Mouse (Mus musculus): ENCODE data around the gene Upk3b. TPM values are rescaled to one million over a fixed set of nuclear protein-coding genes. Genes with fewer than 3 reads are reported as not detected.
A peak's percentile ranks its signal among the peaks of the same experiment; 100 is the strongest.

The Upk3b gene
- total RNA-seq (2021): 10 to 100 TPM in 1 of 2 experiments, 1 to 10 TPM in 1; 7.4 to 14.0 TPM
- long read RNA-seq, experiment 1, transcript Upk3b-201 (6 exons, 3,530 nt): major isoform, 15 of 16 reads
- long read RNA-seq, experiment 1, partial matches to known transcripts: 0 of 16 reads
- long read RNA-seq, experiment 1, other reads (novel, unspliced or antisense): 1 of 16 reads
- long read RNA-seq, experiment 2, transcript Upk3b-201 (6 exons, 3,530 nt): major isoform, 12 of 17 reads
- long read RNA-seq, experiment 2, partial matches to known transcripts: 4 of 17 reads
- long read RNA-seq, experiment 2, other reads (novel, unspliced or antisense): 1 of 17 reads

DNA sequence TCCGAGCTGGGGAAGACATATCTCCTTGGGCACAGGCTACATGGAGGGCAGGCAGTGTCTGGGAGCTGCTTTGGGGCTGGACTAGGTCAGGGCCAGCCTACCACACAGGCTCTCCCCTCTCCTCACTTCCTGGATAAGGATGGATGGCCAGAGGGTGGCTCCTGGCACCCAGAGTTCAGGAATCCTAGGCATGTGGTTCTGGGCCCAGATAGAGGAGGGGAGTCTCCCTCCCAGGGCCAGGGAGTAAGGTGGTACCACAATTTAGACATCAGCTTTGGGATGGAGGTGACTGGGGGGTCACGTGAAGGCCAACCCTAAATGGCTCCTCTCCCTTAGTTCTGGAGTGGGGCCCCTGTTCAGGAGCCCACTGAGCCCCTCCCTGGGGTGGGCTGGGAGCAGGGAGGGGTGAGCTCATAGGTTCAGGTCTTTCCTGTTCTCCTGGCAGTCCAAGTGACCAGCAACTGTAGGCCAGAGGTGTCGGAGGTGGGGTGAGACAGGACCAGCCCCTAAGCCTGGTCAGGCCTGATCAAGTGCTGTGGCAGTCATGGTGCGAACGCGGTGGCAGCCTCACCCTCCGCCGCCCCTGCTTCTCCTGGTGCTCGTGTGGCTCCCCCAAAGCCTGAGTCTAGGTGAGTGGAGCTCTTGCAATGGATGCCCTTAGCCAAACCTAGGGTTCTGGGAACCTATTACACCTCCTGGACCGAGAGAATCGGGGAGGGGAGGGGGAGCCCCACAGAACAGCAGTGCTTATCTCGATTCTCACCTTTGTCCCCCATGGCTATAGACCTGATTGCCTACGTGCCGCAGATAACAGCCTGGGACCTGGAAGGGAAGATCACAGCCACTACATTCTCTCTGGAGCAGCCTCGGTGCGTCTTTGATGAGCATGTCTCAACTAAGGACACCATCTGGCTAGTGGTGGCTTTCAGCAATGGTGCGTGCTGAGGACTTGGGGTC, at the start of gene Upk3b:
Upk3b (plus strand) TSS at position 239 of the 957 bp plus-strand sequence.
- no peak for DNase-seq (ENCODE audit: low spot score in 2 of 2)

DNA sequence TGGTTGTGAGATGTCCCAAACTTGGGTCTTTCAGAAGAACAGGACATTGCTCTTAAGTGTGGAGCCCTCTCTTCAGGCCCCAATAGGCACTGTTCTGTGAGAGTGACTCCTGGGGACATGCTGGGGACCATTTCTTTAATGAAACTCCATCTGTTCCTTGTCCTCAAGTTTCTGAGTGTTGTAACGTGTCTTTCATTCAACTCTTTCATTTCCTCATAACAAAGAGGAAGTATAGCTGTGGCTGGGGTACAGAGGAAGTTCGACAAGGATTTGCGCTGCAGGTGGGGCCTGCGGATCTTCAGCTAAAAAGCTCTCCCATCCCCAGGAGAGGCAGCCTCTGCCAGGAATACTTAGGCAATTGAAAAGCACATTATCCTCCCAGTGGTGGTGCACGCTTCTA, 47.7 kb upstream of the Upk3b start:
- no peak for DNase-seq (ENCODE audit: low spot score in 2 of 2)

DNA sequence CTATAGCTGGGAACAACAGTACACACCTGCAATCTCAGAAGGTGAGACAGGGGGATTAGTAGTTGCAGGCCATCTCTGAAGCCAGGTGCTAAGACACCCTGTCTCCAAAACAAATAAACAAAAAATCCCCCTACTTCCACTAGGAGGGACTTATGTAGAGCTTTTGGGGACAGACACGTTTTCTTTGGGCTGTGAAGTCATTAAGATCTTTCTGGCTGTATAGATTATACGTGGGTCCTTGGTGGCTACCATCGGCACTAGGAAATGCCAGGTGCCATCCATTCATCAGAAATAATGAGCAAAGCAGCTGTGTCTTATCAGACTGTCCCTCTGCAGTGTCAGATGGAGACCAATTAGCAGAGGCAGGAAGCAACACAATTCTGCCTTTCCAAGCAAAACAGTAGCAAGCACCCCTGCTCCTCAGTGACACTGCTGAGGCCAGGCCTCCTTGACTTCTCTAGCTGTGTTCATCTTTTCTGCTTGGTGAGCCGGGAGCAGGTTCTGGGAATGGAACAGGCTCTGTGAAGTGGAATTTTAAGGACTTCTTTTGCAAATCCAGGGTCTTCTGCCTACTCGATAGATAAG, 44.8 kb upstream of the Upk3b start:
- no peak for DNase-seq (ENCODE audit: low spot score in 2 of 2)

DNA sequence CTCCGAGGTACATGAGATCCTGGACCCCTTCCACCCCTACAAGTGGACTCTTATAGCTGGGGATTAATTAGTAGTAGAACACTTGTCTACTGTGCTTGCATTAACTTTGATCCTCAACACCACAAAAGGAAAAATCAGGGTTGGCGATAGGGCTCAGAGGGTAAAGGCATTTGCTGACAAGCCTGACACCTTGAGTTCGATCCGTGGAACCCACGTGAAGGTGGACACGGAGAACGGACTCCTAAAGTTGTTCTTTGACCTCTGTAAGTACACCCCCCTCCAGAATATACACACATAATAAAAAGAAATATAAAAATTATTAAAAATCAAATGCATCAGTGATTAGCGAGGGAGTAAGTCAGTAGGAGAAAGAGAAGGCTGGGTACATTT, 44.0 kb upstream of the Upk3b start:
- DNase-seq (ENCODE audit: low spot score in 2 of 2): no peak

DNA sequence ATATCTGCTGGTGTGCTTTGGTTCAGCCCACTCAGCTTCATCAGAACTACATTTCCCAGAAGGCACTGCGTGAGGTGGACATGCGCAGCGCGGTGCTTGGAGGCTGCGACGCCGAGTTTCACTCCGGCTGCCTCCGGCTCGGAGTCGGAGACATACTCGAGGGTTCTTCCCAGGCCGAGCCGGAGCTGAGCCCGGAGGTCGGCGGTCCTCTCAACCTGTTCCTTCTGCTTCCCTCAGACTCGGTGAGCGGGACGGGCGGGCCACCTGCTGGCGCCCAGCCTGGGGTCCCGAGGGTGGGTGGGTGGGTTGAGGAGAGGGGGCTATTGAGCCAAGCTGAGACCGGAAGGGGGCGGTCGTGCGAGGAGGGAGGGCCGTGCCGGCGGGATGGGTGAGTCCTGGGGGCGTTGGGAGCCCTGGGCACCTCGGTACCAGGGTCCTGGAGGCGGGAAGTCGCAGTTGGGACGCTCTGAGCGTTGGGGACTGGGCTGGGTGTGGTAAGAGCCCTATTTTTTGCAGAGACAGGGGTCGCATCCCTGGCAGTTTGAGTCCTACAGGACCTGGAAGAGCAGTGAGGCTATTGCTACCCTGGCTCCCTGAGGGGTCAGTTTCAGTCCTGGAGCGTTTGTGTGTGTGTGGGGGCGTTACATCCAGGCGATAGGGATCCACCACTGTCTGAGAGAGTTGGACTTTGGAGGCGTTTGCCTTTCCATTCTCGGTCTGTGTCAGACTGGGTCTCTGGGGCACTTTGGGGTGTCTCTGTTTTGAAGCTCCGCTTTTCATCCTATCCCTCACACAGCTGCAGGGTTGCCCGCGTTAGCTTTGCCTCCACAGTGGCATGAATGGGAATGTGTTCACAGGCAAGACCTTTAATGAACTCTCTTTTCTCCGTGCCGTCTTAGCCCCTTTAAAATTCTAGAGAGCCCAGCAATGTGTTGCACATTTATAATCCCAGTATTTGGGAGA, 43.3 kb upstream of the Upk3b start, which contains the start of gene Dtx2:
Dtx2 (plus strand) TSS at position 76 of the 963 bp plus-strand sequence.
- peak; percentile 81 to 83 for DNase-seq (ENCODE audit: low spot score in 2 of 2)

DNA sequence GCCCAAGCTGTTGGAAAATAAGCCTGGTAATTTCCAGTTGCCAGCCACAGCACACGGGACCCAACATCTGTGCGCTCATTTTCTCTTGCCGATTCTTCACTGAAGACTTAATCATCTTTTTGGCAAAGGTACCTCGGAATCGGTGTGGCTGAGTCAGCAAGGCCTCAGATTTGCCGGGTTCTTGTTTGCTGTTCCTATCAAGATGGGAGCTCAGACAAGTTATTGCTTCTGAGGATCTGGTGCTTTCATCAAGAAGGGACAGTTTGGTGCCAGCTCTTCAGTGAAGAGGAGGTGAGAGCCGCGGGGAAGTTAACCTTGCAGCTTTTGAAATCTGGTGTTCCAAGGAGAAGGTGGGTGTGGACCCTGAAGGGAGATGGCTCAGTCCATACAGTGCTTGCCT, 42.1 kb upstream of the Upk3b start:
- DNase-seq (ENCODE audit: low spot score in 2 of 2): no peak

DNA sequence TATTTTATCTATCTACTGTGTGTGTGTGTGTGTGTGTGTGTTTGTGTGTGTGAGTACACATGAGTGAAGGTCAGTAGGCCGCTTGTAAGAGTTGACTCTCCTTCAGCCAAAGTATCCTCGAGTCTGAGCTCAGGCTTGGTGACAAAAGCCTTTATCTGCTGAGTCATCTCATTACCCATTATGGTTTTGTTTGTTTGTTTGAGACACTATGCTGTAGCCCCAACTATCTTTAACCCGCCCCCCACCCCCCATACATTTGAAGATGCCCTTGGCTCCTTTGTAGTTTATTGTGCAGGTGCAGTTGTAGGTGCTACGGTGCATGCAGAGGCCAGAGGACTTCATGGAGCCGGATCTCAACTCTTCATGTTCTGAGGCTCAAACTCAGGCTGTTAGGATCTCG, 37.1 kb upstream of the Upk3b start:
- DNase-seq (ENCODE audit: low spot score in 2 of 2): no peak

DNA sequence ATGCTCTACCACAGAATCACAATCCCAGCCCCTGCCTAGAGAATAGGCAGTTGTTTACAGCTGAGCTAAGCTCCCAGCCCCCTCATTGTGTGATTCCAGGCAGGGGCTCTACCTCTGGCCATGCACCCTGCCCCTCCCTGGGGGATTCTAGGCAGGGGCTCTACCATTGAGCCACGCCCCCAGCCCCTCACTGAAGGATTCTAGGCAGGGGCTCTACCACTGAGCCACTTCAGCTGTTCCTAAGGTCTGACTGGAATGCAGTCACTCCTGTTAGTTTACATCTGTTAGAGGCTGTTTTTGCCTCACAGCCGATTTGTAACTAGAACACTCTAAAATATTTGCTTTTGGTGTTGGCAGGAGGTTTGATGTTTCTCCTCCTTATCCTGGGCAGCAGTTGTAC, 36.0 kb upstream of the Upk3b start:
- DNase-seq (ENCODE audit: low spot score in 2 of 2): no peak

DNA sequence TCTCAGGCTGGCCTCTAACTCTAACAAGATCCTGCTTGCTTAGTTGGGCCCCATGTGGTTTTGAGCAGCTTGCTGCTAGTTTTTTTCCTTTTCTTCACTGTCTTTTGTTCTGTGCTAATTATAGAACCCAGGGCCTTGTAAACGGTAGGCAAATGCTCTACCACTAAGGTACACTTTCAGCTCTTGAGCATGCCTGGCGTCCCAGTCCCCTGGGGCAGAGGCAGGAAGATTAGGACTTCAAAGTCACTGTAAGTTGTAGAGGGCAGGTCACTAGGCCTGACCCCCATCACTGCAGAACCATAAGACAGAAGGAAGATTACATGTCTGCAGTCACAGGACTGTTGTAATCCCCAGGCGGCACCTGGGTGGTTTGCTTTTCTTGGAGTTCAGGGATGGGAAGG, 35.5 kb upstream of the Upk3b start:
- no peak for DNase-seq (ENCODE audit: low spot score in 2 of 2)

DNA sequence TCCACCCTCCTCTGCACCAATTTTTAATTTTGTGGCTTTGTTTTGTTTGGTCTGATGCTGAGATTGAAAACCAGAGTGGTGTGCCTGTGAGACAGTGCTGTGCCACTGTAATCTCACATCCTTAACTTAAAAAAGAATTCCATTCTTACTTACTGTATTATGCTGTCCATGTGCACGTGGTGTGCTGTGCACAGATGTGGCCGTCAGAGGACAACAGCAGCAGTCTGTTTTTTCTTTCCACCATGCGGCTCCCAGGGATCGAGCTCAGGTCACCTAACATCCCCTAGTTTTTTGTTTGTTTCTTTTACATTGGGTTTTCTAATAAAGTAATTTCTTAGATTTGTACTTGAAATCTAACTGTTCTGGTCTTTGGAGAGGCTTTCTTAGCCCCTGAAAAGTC, 33.8 kb upstream of the Upk3b start:
- no peak for DNase-seq (ENCODE audit: low spot score in 2 of 2)

DNA sequence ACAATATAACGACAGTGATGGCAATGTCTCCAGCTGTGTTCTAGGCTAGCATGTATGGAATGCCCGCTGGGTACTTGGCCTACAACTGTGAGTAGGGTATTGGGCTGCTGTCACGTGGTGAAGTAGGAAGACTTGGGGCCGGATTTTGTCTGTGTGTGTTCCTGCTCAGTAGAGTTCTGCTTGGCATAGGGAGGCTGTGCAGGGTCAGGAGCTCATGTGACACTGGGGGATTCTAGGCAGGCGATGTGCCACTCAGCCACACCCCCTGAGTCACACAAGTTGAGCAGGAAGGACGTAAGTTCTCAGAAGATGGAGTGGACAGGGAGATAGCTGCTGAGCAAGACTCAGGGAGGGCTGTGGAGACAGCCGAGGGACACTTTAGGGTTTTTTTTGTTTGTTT, 30.6 kb upstream of the Upk3b start:
- DNase-seq (ENCODE audit: low spot score in 2 of 2): no peak

DNA sequence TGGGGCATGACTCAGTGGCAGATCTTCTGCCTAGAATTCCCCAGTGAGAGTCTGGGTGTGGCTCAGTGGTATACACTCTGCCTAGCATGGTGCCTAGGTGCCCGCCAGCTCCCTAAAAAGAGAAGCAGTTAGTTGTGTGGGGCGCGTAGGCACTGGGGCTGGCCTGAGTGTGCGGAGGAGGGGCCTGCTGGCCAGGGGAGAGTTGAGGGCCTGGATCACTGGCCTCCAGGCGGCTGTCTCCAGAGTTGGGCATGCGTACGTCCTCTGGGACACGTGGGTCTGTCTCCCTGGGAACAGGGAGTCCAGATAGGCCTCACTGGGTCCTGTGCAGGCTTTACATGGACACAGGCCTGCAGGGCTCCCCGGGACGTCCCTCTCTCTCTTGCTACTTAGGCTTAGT, 23.4 kb upstream of the Upk3b start:
- no peak for DNase-seq (ENCODE audit: low spot score in 2 of 2)

DNA sequence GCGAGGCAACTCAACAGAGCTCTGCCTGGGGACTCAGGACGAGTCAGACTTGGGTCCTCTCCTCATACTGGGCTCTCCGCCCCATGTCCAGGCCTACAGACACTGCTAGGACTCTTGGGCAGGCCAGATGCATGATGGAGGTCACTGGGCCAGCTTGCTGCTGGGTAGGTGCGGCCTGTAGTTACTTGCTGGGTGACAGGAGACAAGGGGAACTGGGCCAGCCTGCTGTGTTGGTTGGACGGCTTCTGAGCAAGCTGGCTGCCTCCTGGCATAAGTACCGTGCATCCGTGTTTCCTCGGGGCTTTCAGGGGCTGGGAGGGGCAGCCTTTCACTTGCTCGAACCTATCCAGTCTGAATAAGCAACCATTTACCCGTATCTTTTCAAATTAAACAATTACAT, 22.7 kb upstream of the Upk3b start:
- DNase-seq (ENCODE audit: low spot score in 2 of 2): no peak

DNA sequence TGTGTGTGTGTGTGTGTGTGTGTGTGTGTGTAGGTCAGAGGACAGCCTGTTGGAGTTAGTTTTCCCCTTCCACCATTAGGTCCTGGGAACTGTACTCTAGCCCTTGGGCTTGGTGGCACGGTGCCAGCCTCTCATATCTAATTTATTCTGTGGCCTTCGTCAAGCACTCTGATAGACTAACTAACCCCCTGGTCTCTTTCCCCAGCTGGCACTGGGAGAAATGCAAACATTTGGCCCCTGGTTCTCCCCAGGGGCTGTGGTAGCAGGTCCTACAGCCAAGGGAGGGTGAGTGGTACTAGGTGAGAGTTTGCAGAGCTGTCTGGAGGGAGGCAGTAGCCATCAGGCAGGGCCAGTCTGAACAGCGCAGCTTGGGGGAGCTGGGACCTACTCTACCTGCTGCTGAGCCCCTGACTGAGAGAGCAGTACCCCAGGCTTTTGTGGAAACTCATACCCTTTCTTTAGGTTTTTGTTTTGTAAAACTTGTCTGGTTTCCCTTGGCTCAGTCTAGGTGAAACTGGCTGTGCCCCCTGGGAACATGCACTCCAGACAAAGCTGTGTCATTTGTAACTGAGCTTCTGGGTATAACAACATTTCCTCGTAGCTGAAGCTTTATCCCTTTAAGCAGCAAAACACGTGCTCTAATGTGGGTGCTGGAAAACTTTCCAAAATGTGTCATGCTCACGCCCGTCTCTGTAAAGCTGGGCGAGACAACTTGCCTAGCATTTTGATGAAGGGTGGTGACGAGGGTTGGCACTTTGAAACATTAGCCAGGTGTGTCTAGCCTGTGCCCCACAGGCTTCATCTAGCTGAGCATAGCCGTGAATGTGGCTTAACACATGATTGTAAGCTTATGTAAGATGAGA, 22.1 kb upstream of the Upk3b start:
- peak; percentile 31 to 46 for DNase-seq (ENCODE audit: low spot score in 2 of 2)

DNA sequence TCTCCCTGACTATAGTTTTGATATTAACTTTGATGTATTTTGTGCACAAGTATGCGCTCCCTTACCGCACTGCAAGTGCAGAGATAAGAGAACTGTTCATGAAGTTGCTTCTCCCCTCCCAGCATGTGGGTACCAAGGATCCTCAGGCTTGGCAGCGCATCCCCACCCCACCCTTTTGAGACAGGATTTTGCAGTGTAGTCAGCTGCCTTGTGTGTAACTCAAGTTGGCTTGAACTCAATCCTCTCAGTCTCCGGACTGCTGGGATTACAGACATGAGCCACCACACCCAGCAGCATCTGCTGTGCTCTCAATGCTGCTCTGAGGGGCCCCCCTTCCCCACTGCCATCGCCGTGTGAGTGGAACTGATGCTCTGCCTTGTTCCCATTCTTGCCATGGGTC, 21.0 kb upstream of the Upk3b start:
- DNase-seq (ENCODE audit: low spot score in 2 of 2): no peak

DNA sequence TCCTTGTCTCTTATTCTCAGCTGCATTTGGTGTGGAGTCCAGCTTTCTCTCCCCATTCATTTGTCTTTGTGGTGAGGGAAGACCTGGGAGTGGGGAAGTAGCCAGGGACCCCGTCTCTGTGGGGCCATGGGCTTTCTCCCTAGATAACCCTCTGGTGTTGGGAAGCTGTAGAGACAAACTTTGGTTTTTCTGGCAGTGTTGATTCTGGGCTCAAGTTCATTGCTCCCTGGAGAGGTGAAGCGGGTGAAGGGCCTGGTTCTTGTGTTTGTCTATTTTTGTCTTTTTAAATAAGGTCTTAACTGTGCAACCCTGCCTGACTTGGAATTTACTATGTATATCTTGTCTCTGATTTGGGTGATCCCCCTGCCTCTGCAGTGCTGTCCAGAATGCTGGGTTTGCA, 19.6 kb upstream of the Upk3b start:
- no peak for DNase-seq (ENCODE audit: low spot score in 2 of 2)

DNA sequence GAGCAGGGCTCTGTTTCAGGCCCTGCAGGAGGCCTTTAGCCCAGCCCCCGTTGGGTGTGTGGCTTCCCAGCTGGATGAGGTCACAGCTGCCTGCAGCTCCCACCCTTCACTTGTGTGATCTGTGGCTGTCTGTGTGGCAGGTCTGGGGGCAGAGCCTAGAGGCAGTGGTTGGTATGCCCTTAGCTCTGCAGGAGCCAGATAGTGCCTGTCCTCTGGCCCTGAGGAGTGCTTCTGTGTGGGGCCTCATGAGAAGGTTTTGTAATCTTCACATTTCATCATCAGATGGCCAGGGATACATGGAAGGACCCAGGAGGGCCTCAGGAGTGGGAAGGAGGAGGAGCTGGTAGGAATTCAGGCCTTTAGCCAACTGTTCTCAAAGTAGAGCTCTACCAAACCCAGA, 18.4 kb upstream of the Upk3b start:
- DNase-seq (ENCODE audit: low spot score in 2 of 2): no peak

DNA sequence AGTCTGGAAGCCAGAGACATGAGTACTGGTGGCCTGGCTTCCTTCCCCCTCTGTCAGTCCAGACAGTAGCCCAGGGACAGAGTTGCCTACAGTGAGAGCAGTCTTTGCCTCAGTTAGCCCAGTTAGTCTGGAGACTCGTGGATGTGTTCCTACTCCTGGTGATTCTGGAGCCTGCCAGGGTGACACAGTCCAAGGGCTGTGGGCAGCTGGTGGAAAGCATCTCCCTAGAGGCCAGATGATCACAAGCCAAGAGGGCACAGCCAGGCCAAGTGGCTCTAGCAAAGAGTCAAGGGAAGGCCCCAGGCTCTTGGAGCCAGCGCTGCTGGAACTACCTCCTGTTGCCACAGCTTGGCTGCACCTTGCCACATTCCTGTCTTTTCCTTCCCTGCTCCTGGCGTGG, 12.6 kb upstream of the Upk3b start:
- DNase-seq (ENCODE audit: low spot score in 2 of 2): no peak

DNA sequence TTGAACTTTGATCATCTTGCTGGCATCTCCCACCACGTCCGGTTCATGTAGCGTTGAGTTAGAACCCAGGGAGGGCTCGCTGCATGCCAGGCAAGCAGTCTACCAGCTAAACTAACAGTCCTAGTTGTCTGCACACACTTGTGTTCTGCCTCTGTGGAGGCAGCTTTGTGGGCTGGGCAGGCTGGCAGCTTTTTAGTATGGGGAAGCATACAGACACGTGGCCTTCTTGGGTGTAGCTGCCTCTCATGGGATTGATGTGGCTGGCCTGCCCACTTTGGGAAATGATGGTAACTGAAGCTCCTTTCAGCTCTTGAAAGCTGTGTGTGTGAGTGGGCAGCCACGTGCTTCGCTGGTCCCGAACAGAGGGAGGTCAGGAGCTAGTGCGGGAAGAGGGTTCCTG, 11.4 kb upstream of the Upk3b start:
- no peak for DNase-seq (ENCODE audit: low spot score in 2 of 2)
